Mouse (Mus musculus): ENCODE measurements at regions not wholly inside any gene's neighbourhood (a gene's known extent, or its start where the extent isn't known, plus 50 kb on each side); places are given as distances from the start of the nearest gene placed in this dataset.

GRCm38 (mm10) chr2:105523297-105523802 lies 124.2 kb upstream of the Rcn1 start:
- intact Hi-C loops (cut with DNase I): loop anchor here (5.0 kb wide), 1 partner anchor 559 kb away; no protein-coding TSS in a partner anchor
- DNase-seq: peak; percentile 15 to 49

DNA sequence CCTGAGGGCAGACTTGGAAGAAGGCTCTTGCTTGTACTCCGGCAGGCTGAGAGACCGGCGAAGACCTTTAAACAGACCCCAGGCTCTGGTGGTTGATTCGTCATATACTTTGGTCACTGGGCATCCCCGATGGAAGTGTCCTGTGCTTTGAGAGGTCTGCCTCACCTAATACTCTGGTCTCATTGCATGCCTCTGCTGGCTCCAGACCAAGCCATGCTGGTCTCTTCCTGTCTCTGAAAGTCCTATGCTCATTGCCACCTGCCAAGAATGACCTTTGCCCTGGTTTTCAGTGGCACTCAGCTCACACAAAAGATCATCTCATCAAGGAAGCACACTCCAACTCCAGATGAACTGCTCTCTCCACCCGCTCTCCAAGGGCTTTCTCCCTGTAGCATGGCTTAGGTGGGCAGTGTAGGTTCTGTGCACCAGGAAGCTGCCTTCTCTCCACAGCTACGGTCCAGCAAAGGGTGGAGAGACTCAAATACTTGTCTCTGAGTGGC lies 126.0 kb upstream of the Rcn1 start:
- intact Hi-C loops (cut with DNase I): no loop called here
- no peak for DNase-seq

GRCm38 (mm10) chr2:105528535-105528934 lies 129.4 kb upstream of the Rcn1 start:
- intact Hi-C loops (cut with DNase I): no loop called here
- no peak for DNase-seq

GRCm38 (mm10) chr2:105544099-105544498 lies 124.6 kb upstream of the Pax6 start:
- intact Hi-C loops (cut with DNase I): no loop called here
- no peak for DNase-seq

DNA sequence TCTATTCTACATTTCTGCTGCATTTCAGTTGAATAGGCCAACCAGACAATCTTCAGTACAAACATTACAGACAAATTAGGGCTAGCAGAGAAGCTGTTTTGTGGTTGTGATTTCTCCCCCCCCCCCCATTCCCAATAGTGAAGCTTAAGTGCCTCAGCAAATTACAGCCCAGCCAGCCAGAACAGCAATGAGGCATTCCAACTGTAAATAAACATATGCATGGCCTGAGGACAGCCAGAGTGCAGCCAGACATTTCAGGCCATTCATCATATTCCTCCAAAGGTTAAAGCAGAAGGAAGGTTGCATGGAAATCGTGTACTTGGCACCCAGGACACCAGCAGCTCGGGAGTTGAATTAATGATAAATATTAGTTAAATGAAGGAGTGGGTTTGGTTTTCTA lies 116.6 kb upstream of the Pax6 start:
- intact Hi-C loops (cut with DNase I): no loop called here
- no peak for DNase-seq

- intact Hi-C loops (cut with DNase I): no loop called here
- no peak for DNase-seq
Observed at GRCm38 (mm10) chr2:105586782-105587181, 81.9 kb upstream of the Pax6 start.

- intact Hi-C loops (cut with DNase I): no loop called here
Observed at GRCm38 (mm10) chr2:105594131-105594530, 74.6 kb upstream of the Pax6 start.

GRCm38 (mm10) chr2:105604553-105605116 lies 64.1 kb upstream of the Pax6 start:
- intact Hi-C loops (cut with DNase I): no loop called here
- DNase-seq: peak; percentile 6 to 27

More at GRCm38 (mm10) chr2:105594131-105594530, 74.6 kb upstream of the Pax6 start:
- no peak for DNase-seq

GRCm38 (mm10) chr2:105607969-105608538 lies 60.6 kb upstream of the Pax6 start:
- intact Hi-C loops (cut with DNase I): no loop called here
- no peak for DNase-seq

- no peak for DNase-seq
Observed at GRCm38 (mm10) chr2:105608756-105609155, 59.9 kb upstream of the Pax6 start.

GRCm38 (mm10) chr2:105611014-105611413 lies 57.7 kb upstream of the Pax6 start:
- DNase-seq: no peak
- intact Hi-C loops (cut with DNase I): no loop called here

More at GRCm38 (mm10) chr2:105608756-105609155, 59.9 kb upstream of the Pax6 start:
- intact Hi-C loops (cut with DNase I): no loop called here

DNA sequence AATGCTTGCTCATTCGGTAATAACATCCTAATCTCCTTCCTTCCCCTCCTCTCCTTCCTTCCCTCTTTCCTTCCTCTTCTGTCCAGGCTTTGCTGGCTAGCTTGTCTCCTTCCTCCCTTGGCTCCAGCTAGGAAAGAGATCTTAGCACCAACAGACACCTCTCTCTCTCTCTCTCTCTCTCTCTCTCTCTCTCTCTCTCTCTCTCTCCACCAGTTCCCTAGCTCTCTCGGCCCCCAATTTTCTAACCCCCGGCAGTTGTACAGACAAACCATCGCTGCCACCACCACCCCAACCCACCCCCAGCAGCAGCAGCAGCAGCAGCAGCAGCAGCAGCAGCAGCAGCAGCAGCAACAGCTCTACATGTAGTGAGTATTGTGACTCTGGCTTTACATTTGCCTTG lies 57.0 kb upstream of the Pax6 start:
- intact Hi-C loops (cut with DNase I): no loop called here
- DNase-seq: no peak

GRCm38 (mm10) chr2:105612051-105612664 lies 56.5 kb upstream of the Pax6 start:
- intact Hi-C loops (cut with DNase I): no loop called here
- DNase-seq: no peak

- intact Hi-C loops (cut with DNase I): no loop called here
- DNase-seq: no peak
Observed at GRCm38 (mm10) chr2:105612706-105613105, 56.0 kb upstream of the Pax6 start.

DNA sequence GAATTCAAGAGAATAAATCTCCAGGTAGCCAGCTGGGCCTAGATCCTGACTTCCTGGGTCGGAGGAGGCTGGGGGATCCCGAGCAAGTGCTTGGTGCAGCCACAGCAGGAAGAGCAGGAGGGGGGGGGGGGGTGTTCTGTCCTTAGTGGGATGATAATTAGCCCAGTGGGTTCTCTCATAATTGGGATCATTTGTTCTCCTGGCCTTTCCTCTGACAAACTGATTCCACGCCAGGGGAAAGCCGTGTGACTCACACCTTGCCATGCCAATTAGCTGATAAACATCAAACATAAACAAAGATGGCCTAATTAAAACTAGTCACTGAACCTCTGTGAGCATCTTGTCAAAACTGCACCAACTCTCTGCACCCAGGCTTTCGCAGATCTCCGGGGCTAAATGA lies 55.5 kb upstream of the Pax6 start:
- DNase-seq: no peak
- intact Hi-C loops (cut with DNase I): no loop called here

DNA sequence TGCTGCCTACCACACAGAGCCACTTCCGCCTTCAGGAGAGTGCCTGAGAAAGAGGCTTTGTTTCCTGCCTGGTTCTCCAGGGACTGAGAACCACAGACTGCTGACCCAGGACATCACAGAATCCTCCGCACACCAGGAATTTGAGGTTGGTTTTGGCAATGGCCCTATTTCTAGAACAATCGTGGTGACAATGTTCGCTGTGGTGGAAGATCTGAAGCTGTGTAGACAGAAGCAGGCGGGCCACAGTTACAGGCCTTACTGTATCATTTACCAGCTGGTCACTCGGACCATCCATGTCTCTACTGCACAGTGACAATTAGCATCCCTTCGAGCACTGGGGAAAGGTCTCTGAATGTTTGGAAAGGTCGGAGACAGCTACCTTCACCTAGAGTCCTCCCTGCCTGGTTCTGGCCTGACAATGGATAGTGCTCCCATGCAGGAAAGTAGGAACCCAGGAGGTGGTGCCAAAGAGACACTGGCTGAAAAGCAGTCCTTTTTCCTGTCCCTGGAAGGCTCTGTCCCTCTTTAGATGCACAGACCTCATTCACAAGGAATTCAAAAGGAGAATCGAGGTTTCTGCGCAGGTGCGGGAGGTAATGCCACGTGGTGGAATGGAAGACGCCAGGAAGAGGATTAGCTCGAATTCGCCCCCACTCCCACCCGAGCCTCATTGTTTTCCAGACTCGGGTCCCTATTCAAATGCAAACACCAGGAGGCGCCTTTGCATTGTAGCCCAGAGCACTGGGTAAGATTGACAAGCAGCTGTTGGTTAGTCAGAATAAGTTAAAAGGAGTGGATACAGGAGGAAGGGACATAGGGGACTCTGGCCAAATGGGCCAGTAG lies 52.6 kb upstream of the Pax6 start:
- intact Hi-C loops (cut with DNase I): loop anchor here (1.0 to 5.0 kb wide), 4 partner anchors 293 to 581 kb away; no protein-coding TSS in a partner anchor
- DNase-seq: peak; percentile 18 to 52

Measured in heart, postnatal 14 days (tissue).